Mouse (Mus musculus) mesoderm, embryonic 11.5 days (tissue): ENCODE measurements at regions not wholly inside any gene's neighbourhood (a gene's known extent, or its start where the extent isn't known, plus 50 kb on each side); places are given as distances from the start of the nearest gene placed in this dataset.

Experiments used
- DNase-seq: peaks from one replicate; pipeline ENCODE4 v3.0.0-alpha.2; 2012; ENCODE audit warnings: low read depth, low spot score

- no peak for DNase-seq
Measured at GRCm38 (mm10) chr7:110715545-110715944, 52.5 kb upstream of the Ampd3 start.

- DNase-seq, result no peak
Measured at GRCm38 (mm10) chr7:110717104-110717503, 50.9 kb upstream of the Ampd3 start.
